Mouse (Mus musculus): Measurements from ENCODE around the gene Dynlrb2.

Gene Dynlrb2

DNA sequence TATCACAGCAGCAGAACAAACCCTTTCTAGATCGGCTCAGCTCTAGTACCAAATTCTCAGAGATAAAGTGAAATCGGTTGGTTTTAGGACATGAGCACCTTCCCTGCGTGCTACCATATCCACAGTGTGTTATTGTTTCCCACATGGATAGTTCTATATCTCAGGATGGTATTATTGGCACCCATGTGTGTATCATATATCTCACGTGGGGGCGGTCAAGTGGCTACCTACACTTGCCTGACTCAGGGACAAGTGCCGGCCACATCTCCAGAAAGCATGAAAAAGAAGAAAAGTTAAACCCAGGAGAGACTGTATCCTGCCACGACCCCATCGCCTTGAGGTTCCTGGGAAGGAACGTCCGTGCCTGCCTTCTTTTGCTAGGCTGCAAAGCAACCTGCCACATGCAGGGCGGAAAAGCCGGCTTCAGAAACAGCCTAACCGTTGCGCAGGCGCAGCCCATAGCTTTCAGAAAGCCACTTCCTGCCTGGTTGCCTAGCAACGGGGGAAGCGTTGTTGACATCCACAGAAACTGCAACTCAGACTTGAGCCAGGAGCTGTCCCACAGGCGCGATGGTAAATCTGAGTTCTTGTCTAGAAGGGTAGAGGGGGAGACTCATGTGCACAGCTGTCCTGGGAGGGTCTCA is at the start of gene Dynlrb2:
Dynlrb2 (plus strand) TSS at position 498 of the 644 bp plus-strand sequence.
- peak; percentile 78 to 89 for DNase-seq (ENCODE audit: low spot score in 2 of 2)

DNA sequence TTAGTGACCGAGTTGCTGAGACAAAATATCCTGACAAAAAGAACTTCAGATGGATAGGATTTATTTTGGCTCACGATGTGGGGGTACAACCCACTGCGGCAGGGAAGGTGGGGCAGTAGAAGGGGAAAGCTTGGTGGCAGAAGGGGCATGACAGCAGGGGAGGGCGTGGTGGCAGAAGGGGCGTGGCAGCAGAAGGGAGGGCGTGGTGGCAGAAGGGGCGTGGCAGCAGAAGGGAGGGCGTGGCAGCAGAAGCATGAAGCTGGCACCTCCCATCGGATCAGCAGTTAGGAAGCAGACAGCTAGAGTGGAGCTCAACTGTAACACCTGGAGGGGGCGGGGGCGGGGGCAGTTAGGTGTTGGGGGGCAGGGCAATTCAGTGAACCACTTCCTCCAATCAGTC is 46.2 kb upstream of the Dynlrb2 start:
- DNase-seq (ENCODE audit: low spot score in 2 of 2), result no peak

DNA sequence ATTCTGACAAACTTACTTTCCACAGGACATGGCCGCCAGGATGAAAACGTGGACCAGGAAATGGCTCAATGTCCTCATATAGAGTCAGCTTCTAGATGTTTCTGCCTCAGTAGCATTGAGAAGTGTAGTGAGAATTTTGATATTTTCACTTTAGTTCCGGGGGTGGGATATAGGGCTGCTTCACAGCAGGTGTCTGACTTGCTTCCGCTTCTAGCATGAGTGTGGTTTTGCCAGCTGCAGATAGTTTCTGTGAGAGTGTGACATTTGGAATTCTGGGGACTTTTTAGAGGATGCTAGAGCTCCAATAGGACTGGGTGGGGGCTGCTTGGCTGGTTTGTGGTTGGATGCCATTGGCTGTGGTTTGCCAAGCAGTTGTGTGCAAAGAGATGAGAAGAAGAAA is 43.3 kb upstream of the Dynlrb2 start:
- DNase-seq (ENCODE audit: low spot score in 2 of 2), result no peak

DNA sequence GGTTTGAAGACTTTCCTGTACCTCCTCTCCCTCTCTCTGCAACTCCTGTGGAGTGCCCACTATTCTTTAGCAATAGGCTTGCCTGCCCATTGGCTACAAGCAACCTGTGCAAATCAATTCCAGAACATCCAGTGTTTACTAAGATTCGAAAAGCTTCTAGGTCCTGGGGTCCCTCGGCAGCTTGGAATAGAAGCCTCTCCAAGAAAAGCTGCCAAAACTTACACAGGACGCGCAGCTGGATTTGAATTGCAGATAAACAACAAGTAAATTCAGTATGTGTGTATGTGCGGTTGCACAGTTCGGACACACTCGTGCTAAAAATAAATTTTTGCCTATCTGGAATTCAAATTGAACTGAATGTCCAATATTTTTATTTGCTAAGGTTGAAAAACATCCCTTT is 38.2 kb upstream of the Dynlrb2 start:
- no peak for DNase-seq (ENCODE audit: low spot score in 2 of 2)

DNA sequence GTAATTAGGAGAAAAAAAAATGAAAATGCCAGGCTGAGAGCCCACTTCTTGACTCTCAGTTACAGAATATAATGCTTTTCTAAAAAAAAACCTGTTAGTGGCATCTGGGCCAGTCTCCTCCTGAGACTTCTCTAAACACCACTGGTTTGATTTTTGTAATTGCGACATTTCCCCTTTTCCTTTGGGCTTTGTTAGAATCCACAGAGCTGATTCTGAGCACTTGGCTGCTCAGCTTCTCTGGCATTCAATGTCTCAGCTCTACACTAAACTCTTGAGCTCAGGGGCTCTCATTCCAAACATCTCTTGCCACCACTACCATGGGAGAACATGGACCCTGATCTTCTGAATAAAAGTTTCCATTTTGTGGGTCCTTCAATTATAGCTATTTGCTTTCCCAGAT is 37.7 kb upstream of the Dynlrb2 start:
- DNase-seq (ENCODE audit: low spot score in 2 of 2), result no peak

DNA sequence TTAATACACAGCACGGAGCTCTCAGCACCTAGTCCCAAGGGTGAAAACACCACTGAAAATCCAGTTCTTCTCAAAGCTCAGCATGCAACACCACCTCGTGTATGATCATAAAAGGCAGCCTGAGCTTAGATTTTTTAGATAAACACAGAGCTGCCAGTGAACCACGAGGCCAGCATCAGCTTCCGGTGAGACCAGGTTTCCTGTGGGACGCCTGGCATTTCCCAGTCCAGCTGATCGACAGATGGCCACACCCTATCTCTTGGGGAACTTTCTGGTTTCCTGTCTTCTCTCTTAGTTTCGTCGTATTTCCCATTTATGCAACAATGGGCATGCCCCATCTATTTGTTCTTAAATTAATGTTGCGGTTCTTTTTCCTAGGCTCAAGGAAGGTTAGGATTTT is 26.8 kb upstream of the Dynlrb2 start:
- DNase-seq (ENCODE audit: low spot score in 2 of 2), result no peak

DNA sequence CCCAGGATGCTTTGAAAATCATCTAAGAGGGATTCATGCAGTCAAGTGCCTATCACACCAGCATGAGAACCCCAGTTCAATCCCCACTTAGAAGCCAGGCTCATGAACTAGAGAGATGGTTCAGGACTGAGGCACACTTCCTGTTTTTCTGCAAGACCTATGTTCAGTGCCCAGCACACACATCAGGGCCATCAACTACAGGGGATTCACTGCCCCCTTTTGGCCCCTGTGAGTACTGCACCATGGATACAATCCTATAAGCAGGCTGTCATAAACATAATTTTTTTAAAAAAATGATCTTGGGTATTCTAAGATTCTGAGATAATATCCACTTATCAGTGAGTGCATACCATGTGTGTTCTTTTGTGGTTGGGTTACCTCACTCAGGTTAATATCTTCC is 26.1 kb upstream of the Dynlrb2 start:
- DNase-seq (ENCODE audit: low spot score in 2 of 2), result no peak

DNA sequence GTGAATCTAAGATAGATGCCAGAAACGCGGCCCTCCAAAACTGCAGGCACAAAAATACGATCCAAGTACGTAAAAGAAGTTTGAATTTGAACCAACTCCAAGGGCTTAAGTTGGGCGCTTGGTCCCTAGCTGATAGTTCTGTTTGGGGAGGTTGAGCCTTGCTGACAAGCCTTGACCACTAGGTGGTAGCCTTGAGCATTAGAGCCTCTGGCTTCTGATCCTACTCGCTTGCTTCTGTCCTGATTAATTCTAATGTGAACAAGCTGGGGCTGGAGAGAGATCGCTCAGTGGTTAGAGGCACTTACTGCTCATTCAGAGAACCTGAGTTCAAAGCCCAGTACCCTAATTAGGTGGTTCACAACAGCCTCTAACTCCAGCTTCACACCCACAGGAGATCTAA is 23.9 kb upstream of the Dynlrb2 start:
- DNase-seq (ENCODE audit: low spot score in 2 of 2), result peak in 1 of 2 experiments; percentile 58

DNA sequence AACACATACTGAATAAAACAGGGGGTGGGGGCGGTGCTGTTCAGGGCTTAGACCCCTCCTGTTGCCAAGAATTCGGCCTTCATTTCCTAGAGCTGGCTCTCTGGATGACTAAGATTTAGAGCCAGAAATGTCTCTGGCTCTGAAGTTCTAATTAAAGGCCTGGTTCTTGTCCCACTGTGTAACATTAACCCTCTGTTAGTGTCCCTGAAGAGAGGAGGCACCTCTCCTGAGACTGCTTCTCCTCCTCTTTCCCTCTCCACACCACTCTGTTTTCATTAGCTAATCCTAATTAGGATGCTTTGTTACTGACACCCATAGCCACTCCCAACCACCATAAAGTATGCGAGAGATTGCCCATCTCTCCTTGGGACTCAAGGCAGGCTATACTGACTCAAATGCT is 22.0 kb upstream of the Dynlrb2 start:
- DNase-seq (ENCODE audit: low spot score in 2 of 2), result no peak

DNA sequence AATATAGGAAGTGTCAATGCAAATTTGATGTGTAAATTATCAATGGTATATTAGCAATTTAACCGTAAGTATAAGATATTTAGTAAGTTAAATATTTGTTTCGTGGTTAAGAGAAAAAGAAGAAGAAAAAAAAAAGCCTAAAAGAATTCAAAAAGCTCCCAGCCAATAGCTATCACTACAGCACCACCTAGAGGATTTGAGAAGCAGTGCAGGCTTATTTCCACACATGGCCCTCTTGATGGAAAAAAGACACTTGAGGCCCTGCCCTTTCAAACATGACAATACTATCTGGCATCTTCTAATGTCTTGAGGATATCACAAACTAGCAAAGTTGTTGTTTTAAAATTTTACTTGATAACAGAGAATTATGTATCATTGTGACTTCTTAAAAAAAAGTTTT is 20.7 kb upstream of the Dynlrb2 start:
- no peak for DNase-seq (ENCODE audit: low spot score in 2 of 2)

DNA sequence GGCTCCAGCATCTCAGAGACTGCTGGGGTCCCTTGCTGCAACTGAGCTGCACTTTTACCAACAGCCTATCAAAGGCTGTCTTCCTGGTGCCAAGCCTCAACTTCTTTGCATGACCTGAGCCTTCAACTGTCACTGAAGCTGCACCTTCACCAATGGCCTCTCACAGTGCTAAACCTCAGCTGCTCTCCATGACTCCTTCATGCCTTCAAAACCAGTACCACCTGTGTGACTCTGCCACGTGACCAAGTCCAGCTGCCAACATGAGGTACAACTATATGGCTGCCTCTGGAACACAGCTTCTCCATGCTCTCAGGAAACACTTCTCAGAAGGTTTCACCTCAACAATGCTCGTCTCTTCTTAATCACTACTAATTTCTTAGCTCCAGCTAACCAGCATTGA is 16.2 kb upstream of the Dynlrb2 start:
- DNase-seq (ENCODE audit: low spot score in 2 of 2), result no peak

DNA sequence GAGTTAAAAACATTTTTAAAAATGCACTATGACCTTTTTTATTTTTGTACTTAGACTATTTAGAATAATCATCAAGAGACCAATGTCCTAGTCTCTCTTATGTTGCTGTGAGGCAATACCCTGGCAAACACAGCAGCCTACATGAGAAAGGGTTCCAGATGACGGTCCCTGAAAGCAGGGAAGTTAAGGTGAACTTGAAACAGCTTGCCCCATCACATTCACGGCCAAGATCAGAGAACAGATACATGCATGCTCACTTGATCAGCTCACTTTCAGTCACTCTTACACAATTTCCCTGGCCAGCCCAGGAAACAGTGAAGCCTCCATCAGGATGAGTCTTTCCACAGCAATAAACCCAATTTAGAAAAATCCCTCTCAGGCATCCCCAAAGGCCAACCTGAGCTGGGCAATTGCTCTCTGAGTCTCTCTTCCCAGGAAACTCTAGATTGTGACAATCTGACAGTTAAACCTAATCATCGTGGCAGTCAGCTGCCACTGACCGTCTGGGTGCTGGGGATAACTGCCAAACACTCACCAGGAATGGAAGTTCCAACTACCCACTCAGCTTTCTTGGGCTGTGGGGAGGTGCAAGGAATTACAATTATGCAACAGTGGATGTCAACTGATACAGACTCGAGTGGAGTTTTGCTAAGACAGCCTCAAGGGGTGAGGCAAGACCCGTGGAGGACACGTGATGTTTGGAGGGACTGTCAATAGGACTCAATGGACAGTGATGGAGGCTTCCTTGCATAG is 4.5 kb upstream of the Dynlrb2 start:
- DNase-seq (ENCODE audit: low spot score in 2 of 2), result no peak

DNA sequence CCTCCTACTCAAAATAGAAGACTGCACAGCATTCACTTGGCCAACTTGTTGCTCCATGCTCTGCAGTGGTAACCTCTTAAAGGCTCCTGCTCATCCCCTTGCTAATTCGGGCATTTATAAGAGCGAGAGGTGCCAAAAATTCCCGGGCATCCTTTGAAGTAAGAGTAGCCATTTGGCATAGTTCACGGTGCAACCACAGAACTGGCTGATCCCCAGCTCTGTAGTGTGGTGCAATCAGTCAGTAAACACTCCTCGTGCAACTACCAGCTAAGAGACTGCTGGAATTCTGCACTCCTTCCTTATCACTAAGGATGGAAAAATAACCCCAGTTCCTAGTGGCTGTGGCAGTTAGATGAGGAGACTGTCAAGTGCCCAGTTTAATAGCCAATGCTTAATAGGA is 3.9 kb downstream of the Dynlrb2 start:
- no peak for DNase-seq (ENCODE audit: low spot score in 2 of 2)

DNA sequence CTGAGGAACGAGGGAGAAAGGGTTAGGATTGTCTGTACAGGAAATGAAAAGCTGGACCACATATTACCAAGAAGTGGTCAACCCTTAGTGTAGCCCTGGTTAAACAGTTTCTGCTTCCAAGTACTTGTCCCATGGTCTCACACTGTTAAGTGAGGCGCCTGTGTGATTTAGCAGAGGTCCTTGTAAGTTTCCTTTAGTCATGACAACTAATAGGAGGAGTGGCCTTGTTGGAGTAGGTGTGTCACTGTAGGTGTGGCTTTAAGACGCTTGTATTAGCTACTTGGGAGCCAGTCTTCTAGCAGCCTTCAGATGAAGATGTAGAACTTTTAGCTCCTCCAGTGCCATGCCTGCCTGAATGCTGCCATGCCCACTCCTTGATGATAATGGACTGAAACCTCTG is 4.5 kb downstream of the Dynlrb2 start:
- DNase-seq (ENCODE audit: low spot score in 2 of 2), result no peak

DNA sequence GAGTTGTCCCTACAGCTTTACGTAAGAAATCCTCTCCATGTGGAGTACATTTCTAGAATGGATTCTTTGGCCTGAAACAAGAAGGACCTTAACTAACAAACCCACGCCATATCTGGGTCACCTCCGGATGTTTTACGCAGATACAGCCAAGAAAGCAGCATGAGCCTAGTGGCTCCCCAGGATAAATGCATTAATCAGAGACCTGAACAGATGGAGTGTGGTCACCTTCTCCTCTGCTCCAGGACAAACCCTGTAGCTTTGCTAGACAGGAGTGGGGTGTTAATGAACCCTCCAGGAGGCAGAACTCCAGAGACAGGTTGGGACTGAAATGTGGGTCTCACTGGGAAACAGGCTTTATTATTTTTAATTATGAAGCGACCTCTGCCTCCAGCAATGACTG is 14.9 kb downstream of the Dynlrb2 start:
- no peak for DNase-seq (ENCODE audit: low spot score in 2 of 2)

DNA sequence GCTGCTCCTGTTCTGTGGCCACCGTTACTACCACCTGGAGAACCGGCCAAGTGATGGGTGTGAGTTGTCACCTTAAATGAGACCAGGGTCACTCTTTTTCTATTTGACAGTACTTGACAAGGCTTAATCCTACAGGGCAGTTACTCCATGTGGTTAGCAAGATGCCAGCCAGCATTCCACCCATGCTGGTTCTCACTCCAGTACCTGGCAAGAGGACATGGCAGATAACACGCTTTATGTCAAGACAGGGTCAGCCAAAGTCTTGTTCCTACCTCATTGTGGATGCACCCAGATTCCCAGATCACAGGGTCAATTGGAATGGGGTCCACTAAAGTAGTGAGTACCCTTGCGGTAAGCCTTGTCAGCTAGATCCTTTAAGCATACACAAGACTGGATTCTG is 16.4 kb downstream of the Dynlrb2 start:
- DNase-seq (ENCODE audit: low spot score in 2 of 2), result no peak

DNA sequence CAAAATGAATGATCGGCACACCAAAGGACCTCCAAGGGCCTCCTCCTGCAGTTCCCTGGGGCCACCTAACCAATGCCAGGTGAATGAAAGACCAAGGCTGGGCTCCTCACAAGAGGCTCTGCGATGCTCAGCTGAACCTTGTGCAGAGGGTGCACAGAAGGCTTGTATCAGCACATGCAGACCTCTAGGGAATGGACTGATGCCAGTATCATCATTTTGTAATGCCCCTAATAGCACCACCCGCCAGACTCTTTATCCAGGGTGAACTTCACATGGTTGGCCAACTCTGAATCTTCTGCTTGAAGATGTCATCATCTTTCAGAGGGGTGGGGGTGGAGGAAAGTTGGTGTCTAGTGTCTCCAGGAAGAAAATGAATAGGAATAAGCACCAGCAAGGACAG is 16.9 kb downstream of the Dynlrb2 start:
- no peak for DNase-seq (ENCODE audit: low spot score in 2 of 2)

DNA sequence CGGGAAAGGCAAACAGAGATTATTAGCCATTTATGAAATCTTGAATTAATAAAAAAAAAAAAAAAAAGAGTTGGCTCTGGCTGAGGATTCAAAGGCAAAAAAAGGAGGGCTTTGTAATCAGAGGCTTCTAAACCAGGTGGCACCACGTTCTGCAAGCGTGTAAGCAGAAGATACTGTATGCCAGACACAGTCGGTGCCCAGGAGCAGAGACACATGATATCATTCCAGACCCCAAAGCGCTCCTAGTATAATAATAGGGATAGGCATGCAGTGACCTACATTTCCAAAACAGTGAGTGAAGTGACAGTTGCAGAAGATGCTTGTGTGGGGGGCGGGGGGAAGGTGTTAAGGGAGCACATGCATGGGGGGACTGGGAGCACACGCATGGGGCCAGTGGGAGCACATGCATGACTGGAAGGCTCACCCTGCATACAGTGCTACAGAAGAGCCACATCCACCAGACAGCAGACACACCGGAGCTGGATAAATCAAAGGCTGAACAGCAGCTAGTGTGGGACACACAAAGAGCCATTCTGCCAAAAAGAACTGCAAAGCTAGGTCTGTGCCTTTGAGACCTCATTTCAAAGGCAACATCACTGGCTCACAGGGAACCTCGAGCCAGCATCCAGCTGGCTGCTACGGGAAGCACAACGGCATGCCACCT is 17.5 kb downstream of the Dynlrb2 start:
- no peak for DNase-seq (ENCODE audit: low spot score in 2 of 2)

DNA sequence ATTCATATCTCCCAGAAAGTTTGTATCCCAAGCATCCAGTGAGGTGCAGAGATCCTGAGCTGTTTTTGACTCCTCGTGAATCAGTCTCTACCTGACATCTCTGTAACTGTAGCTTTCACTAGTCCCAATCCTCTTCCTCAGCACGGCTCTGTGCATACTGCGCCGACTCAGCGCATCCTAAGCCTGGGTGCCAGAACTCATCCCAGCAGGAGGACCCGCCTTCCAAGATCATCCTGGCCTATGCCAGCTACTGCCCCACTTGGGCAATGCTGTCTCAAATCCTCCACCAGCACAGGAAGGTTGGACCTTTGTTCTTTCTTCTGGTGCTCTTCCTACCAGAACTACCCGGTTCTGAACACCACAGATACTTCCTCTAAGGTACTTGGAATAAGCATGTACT is 20.1 kb downstream of the Dynlrb2 start:
- no peak for DNase-seq (ENCODE audit: low spot score in 2 of 2)

DNA sequence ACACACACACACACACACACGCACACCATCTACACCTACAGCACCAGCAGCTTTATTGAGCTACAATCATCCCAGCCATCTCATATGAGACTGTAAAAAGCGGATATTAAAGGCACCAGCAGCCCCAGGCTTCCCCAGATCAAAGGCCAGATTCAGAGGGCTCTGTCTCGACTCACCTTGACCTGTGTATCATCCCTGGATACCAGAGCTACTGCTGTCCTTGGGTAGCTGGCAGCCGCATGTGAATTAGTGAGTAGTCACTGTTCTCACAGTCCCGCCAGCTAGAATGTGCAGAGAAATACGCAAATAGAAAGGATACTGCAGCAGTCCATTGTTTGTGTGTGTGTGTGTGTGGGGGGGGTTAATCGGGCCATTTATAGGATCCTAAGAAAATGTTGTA is 24.0 kb downstream of the Dynlrb2 start:
- no peak for DNase-seq (ENCODE audit: low spot score in 2 of 2)

DNA sequence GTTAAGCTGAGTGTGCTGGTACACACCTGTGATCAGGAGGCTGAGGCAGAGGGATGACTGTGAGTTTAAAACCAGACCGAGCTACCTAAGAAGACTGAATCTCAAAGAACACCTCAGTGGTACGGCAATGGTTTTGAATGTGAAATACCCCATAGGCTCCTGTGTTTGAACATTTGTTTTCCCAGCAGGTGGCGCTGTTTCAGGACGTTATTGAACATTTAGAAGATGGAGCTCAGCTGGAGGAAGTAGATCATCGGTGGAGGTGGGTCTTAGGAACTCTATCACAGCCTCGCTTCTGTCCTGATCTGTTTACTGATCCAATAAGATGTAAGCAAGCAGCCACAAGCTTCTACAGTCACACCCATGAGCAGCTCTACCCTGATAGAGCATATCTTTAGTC is 28.3 kb downstream of the Dynlrb2 start:
- DNase-seq (ENCODE audit: low spot score in 2 of 2), result no peak

DNA sequence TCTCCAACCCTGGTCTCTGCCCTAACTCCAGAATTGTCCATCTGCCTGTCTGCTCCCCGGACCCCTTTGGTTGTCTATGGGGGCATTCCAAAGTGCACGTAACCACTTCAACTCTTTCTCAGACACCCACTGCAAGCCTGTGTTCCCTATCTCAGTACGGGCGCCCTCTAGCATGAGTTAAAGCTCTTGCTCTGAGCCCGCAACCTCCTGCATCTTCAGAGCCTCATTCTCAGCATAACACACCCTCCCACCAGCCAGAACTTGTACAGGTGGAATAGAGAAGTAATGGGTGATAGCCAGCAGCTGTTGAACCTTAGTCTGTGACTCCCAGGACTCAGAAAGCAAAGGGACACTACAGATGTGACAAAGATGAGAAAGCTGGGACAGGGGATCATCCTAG is 32.0 kb downstream of the Dynlrb2 start:
- DNase-seq (ENCODE audit: low spot score in 2 of 2), result no peak

DNA sequence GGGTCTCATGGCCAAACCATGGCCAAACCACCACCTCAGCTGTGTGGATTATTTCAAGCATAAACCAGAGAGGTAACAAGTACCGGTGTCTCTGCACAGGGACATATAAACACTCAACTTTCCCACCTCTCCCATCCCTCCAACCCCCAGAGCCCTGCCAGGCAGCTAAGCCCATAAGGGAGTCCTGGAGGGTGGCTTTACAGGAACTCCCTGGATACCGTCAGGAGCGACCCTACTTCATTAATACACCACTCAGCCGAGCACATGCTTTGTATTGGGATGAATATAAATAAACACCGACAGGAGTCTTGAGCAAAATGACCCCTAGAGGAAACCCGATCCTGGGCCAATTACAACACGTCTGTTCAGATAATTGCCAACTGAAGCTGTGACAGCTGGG is 34.0 kb downstream of the Dynlrb2 start:
- no peak for DNase-seq (ENCODE audit: low spot score in 2 of 2)

Data from cerebellum, postnatal 4 days (tissue).